Mouse (Mus musculus) gonadal fat pad, adult 2 months (tissue): Measurements from ENCODE around the gene Gm6525. TPM values are rescaled to one million over a fixed set of nuclear protein-coding genes. Genes with fewer than 3 reads are reported as not detected.

Experiments
- DNase-seq: peaks from one replicate; pipeline ENCODE4 v3.0.0-alpha.2; 2012; ENCODE audit warnings: low read depth
- polyA plus RNA-seq: library from polyadenylated mRNA; depleted of rRNA; stranded (reverse); fragments of >200 nt; gene quantifications from 2 replicates; pipeline ENCODE4 v1.2.3, GENCODE M21; 2012; rRNA removed

The Gm6525 gene
- not detected in 2 replicates for polyA plus RNA-seq

DNA sequence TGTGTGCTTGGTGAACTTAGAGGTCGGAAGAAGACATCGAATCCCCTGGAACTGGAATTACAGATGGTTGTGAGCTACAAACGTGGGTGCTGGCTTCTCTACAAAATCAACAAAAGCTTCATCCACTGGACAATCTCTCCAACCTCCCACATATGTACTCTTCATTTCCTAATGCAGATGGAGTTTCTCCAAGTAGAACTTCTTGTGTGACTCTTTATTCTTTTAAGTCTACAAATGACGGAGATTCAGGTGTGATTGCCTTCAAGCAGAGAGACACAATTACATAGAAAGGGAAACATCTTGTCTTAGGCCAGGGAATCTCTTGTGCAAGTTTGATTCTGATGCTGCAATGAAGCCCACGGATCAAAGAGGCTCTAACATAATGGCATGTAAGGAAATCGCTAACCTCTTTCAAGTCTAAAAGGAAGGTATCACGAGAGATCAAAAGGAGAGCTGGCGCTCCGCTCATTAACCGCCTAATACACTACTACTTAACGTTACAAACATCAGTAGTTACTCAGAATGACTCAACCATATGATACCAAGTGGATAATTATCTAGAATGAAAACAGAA is at the start of gene Gm6525:
Gm6525 (plus strand) TSS at position 524 of the 574 bp plus-strand sequence.
- DNase-seq, result peak; percentile 98

GRCm38 (mm10) chr3:84125704-84126289 is 48.1 kb upstream of the Gm6525 start:
- DNase-seq, result no peak

- DNase-seq, result no peak
These were observed 47.2 kb upstream of the Gm6525 start for GRCm38 (mm10) chr3:84126721-84127120.

DNA sequence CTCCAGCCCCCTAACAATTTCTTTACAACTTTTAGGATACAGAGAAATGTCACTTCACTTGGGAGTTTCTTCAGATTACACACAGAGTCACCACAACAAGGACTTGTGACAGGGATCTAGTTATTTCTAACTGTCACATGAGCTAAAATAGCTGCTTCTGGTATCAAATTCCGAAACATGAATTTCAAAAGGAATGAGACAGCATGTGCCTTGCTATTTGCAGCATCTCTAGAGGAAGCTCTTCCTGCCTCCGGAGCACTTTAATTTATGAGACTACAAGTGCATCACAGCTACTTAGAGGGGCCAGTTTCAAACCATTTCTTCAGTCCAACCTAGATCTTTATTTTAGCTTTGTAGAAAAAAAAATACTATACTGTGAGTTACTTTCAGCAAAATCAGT is 46.5 kb upstream of the Gm6525 start:
- no peak for DNase-seq

GRCm38 (mm10) chr3:84128871-84129870 is 44.7 kb upstream of the Gm6525 start:
- no peak for DNase-seq

GRCm38 (mm10) chr3:84130776-84131175 is 43.1 kb upstream of the Gm6525 start:
- no peak for DNase-seq

DNA sequence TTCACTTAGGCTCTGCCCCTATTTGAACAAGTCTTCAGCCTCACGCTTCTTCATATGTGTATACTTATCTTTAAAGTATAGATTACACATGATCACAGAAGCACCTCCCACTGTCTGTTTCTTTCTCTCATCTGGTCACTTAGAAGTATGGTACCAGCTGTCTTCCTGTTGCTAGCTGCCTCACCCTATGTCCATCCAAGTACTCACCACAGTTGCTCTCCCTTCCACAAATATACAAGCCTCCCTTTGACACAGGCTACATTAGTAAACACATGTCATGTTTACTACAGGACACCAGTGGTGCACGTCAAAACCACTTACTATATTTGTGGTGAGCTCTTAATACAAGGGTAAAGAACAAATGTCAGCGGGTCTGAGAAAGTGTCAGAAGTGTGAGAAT is 42.5 kb upstream of the Gm6525 start:
- DNase-seq, result no peak

DNA sequence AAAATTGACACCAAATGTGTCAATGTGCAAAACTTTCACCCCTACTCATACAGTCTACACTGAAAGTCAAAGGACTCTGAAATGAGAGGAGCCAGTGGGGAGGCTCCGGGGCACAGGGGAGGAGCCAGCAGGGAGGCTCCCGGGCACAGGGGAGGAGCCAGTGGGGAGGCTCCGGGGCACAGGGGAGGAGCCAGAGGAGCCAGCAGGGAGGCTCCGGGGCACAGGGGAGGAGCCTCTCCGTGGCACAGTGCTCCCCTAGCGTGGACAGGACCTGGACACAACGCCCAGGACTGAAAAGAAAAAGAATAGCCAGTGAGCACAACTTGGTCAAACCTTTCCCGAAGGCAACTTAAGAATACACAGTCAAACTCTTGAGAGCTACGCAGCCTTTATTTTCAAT is 38.5 kb upstream of the Gm6525 start:
- DNase-seq, result no peak

DNA sequence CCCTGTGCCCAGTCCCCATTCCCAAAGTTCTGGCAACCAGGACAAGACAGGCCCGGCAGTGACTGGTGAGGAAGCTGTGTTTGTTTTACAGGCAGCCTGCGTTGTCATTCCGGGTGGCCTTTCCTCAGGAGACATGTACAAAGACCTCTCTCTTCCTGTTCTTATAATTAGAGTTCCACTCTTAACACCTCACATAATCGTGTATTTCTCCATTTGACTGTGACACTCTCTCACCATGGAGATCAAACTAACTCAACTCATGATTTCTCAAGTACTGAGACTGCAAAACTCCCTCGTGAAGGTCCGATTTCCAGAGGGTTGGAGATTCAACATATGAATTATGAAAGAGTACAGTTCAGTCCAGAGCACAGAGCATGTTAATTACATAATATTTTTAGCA is 38.0 kb upstream of the Gm6525 start:
- no peak for DNase-seq

DNA sequence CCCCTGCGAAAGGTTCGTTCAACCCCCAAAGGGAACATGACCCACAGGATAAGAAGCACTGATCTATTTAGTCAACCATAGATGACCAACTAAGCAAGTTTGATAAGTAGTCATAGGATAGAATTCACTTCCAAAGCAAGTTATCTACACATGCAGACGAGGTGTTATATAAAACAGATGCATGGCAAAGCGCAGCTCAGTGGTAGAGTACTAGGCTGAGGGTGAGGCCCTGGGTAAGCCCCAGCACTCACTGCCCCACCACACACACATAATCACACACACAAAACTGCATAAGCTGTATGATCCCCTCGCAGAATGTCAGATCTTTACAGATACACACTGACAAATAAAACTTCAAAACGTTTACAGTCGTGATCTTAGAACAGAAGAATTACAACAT is 37.4 kb upstream of the Gm6525 start:
- no peak for DNase-seq

- no peak for DNase-seq
These were observed 33.0 kb upstream of the Gm6525 start for GRCm38 (mm10) chr3:84140947-84141346.

DNA sequence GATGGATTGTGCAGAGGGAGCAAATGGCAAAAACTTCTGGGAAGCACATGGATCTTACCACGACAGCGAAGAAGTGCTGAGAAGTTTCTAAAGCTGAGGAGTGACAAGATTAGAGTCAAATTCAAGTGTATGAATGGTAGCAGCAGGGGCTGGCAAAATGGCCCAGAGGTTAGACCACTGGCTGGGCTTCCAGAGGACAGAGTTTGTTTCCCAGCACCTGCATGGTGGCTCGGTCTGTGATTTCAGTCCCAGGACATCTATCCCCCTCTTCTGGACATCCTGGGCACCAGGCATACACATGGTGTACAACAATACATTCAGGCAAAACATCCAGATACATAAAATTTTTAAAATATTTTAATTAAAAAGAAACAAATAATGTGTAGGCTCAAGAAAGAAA is 24.1 kb upstream of the Gm6525 start:
- DNase-seq, result no peak

DNA sequence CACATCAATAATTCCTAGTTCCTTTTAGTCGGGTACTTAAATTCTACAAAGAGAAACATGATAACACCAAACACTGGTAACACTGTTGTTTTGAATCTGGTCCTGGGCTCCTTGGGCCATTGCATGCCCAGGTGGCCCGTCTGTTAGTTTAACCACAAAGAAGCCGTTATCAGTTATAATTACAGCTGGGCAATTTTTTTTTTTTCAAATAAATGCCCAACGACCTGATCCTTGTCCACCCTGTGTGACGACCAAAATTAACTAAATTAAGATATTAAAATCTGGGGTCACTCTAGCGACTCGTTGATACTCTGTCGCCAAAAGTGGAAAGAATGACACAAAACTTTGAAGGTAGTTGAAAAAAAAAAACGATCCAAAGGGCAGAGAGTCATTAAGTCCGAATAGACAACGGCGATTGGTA is 19.2 kb upstream of the Gm6525 start:
- DNase-seq, result no peak

DNA sequence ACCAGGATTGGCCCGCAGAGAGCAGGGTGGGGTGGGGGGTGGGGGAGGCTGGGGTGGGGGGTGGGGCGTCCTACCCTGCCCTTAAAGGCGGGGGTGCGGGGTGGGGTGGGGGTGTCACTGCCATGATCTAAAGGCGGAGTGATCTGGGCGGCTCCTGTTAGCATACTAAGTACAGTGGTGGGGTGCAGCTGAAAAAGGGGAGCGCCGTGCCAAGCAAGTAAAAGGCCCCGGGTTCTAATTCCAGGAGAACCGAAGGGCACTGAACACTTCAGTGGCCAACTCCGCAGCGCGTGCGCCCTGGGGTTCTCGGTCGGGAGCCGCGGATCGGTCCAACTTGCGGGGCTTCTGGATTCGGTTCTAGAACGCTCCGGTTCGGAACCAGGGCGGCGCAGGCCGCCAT is 18.8 kb upstream of the Gm6525 start:
- DNase-seq, result no peak

- DNase-seq, result peak; percentile 67
These were observed 18.3 kb upstream of the Gm6525 start, which contains the start of gene Mnd1 for GRCm38 (mm10) chr3:84155558-84156006. Gene Mnd1, minus strand, starts transcription at chr3:84155786.

- DNase-seq, result no peak
These were observed 17.8 kb upstream of the Gm6525 start for GRCm38 (mm10) chr3:84156105-84156504.

DNA sequence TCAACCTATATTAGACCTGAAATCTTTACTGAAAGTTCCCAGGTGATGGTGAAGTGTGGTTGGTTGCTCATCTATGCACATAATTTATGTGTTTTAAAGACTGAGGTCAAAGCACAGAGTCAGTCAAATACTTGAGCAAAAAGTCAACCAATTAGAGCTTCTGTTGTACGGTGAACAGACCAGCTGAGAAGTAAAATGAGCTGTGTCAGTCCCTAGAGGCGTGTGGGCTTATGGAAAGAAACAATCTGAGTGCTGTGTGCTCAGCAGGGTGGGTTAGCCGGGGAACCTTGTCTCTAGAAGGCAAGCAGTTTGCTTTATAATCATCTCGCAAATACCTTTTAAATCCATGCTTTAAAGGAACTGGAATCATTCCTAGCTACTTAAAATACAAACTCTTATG is 16.9 kb upstream of the Gm6525 start:
- no peak for DNase-seq

GRCm38 (mm10) chr3:84157559-84158350 is 16.1 kb upstream of the Gm6525 start:
- DNase-seq, result no peak

DNA sequence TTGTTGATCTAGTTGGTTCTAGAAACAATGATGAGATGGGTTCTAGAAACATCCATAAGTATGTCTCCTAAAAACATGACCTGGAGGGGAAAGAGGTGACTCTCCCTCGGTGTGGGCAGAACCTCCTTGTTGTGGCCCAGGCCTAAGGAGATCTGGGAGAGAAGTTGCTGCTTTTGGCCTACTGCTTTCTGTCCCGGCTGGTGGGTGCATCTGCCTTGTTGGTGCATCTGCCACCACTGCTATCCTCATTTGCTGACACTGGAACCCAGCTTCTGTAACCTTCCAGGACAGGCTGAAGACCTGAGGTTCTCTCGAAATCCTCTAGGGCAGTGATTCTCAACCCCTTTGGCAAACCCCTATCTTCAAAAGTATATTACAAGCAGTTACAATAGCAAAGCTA is 8.5 kb upstream of the Gm6525 start:
- DNase-seq, result no peak

GRCm38 (mm10) chr3:84166073-84166472 is 7.8 kb upstream of the Gm6525 start:
- no peak for DNase-seq

GRCm38 (mm10) chr3:84168943-84169342 is 5.0 kb upstream of the Gm6525 start:
- no peak for DNase-seq
